Mouse (Mus musculus): Measurements from ENCODE around the gene Gm3336.

Gm3336 gene

GRCm38 (mm10) chr8:70744806-70745205 lies 26.5 kb downstream of the Gm3336 start:
- POLR2A ChIA-PET: interaction anchor here in 3 of 4 experiments (1.0 to 14.5 kb wide), 9 partner anchors 10 to 94 kb away, joined by 3 to 148 read pairs (median 8); partner anchors contain the start of genes Arrdc2 (in 1 of the 3), Jund (in 1 of the 3), Mpv17l2 (in 1 of the 3) and Rab3a (in 1 of the 3)

GRCm38 (mm10) chr8:70745691-70746220 lies 27.4 kb downstream of the Gm3336 start:
- CTCF ChIA-PET: interaction anchor here in 2 of 4 experiments (0.8 to 1.5 kb wide), 3 partner anchors 12 to 27 kb away, joined by 3 to 4 read pairs (median 4); partner anchors contain the start of gene Gm3336 (in 1 of the 2)
- POLR2A ChIA-PET: interaction anchor here in 3 of 4 experiments (0.5 to 14.5 kb wide), 9 partner anchors 9 to 99 kb away, joined by 3 to 148 read pairs (median 4); partner anchors contain the start of genes Arrdc2 (in 1 of the 3), Mpv17l2 (in 1 of the 3) and Rab3a (in 1 of the 3)

More at GRCm38 (mm10) chr8:70744806-70745205, 26.5 kb downstream of the Gm3336 start:
- CTCF ChIA-PET: interaction anchor here in 2 of 4 experiments (0.6 to 1.5 kb wide), 3 partner anchors 18 to 96 kb away, joined by 3 to 4 read pairs (median 3); partner anchors contain the start of gene Gm3336 (in 1 of the 2)

- ChIA-PET POLR2A (interaction anchor here in 3 of 4 experiments (0.8 to 14.5 kb wide), 11 partner anchors 8 to 142 kb away, joined by 3 to 148 read pairs (median 4); partner anchors contain the start of genes Arrdc2 (in 1 of the 3), Jund (in 1 of the 3), Mpv17l2 (in 1 of the 3) and Pik3r2 (in 1 of the 3)), CTCF (interaction anchor here in 2 of 4 experiments (0.8 to 1.2 kb wide), 2 partner anchors 11 to 17 kb away, joined by 3 to 4 read pairs; no protein-coding TSS in a partner anchor)
Observed at GRCm38 (mm10) chr8:70746676-70747075, 28.3 kb downstream of the Gm3336 start.

GRCm38 (mm10) chr8:70747211-70747890 lies 29.0 kb downstream of the Gm3336 start:
- ChIA-PET POLR2A (interaction anchor here in 3 of 4 experiments (0.8 to 14.5 kb wide), 10 partner anchors 9 to 92 kb away, joined by 3 to 148 read pairs (median 4); partner anchors contain the start of genes Arrdc2 (in 2 of the 3), Jund (in 1 of the 3), Mpv17l2 (in 1 of the 3) and Pik3r2 (in 1 of the 3)), CTCF (interaction anchor here in 2 of 4 experiments (0.8 to 1.2 kb wide), 2 partner anchors 17 kb away, joined by 3 to 4 read pairs; no protein-coding TSS in a partner anchor)

GRCm38 (mm10) chr8:70748246-70749096 lies 30.1 kb downstream of the Gm3336 start:
- ChIA-PET CTCF (interaction anchor here in 1 of 4 experiments (1.0 to 1.7 kb wide), 2 partner anchors 16 to 30 kb away, joined by 3 read pairs; partner anchors contain the start of gene Gm3336), POLR2A (interaction anchor here in 3 of 4 experiments (0.6 to 14.5 kb wide), 9 partner anchors 10 to 91 kb away, joined by 3 to 148 read pairs (median 3); partner anchors contain the start of genes Arrdc2 (in 2 of the 3), Jund (in 2 of the 3) and Mpv17l2 (in 2 of the 3))

GRCm38 (mm10) chr8:70749097-70749674 lies 30.8 kb downstream of the Gm3336 start:
- ChIA-PET POLR2A (interaction anchor here in 3 of 4 experiments (0.5 to 14.5 kb wide), 10 partner anchors 12 to 104 kb away, joined by 3 to 148 read pairs (median 4); partner anchors contain the start of genes Jund (in 2 of the 3), Arrdc2 (in 1 of the 3) and Mpv17l2 (in 1 of the 3)), CTCF (interaction anchor here in 1 of 4 experiments (0.7 to 1.7 kb wide), 4 partner anchors 15 to 96 kb away, joined by 3 read pairs; partner anchors contain the start of gene Gm3336)

- CTCF ChIA-PET: interaction anchor here in 2 of 4 experiments (0.7 to 2.8 kb wide), 5 partner anchors 14 to 95 kb away, joined by 3 to 8 read pairs (median 3); no protein-coding TSS in a partner anchor
Observed at GRCm38 (mm10) chr8:70750128-70750680, 31.9 kb downstream of the Gm3336 start.

GRCm38 (mm10) chr8:70752000-70752764 lies 33.8 kb downstream of the Gm3336 start:
- POLR2A ChIA-PET: interaction anchor here (0.6 to 14.5 kb wide), 37 partner anchors 9 to 145 kb away, joined by 3 to 148 read pairs (median 5); partner anchors contain the start of genes Jund (in 3 of the 4), Arrdc2 (in 2 of the 4), Pde4c (in 2 of the 4) and Lsm4 (in 1 of the 4)
- CTCF ChIA-PET: interaction anchor here (0.5 to 7.8 kb wide), 47 partner anchors 9 to 298 kb away, joined by 3 to 79 read pairs (median 4); partner anchors contain the start of genes Gm3336 (in 4 of the 4), Lsm4 (in 2 of the 4), Mpv17l2 (in 2 of the 4) and Pde4c (in 2 of the 4)

More at GRCm38 (mm10) chr8:70750128-70750680, 31.9 kb downstream of the Gm3336 start:
- POLR2A ChIA-PET: interaction anchor here in 2 of 4 experiments (1.0 to 14.5 kb wide), 5 partner anchors 15 to 89 kb away, joined by 3 to 148 read pairs (median 3); partner anchors contain the start of genes Arrdc2 (in 1 of the 2), Jund (in 1 of the 2) and Mpv17l2 (in 1 of the 2)

- ChIA-PET POLR2A (interaction anchor here in 3 of 4 experiments (0.7 to 14.5 kb wide), 30 partner anchors 10 to 144 kb away, joined by 3 to 148 read pairs (median 8); partner anchors contain the start of genes Jund (in 3 of the 3), Arrdc2 (in 2 of the 3), Gm3336 (in 1 of the 3) and Lsm4 (in 1 of the 3)), CTCF (interaction anchor here (0.5 to 7.8 kb wide), 22 partner anchors 10 to 152 kb away, joined by 3 to 79 read pairs (median 4); partner anchors contain the start of genes Gm3336 (in 2 of the 4), Arrdc2 (in 1 of the 4), Lrrc25 (in 1 of the 4) and Lsm4 (in 1 of the 4))
Observed at GRCm38 (mm10) chr8:70753151-70753550, 34.8 kb downstream of the Gm3336 start.

GRCm38 (mm10) chr8:70754043-70754870 lies 35.9 kb downstream of the Gm3336 start, which contains the start of gene Rab3a:
Gene Rab3a (plus strand): TSS chr8:70754679.
- CTCF ChIA-PET: interaction anchor here (0.5 to 7.8 kb wide), 27 partner anchors 9 to 922 kb away, joined by 3 to 79 read pairs (median 4); partner anchors contain the start of genes Gm3336 (in 3 of the 4), Jak3 (in 1 of the 4), Lsm4 (in 1 of the 4) and Pde4c (in 1 of the 4)
- POLR2A ChIA-PET: interaction anchor here (0.5 to 14.5 kb wide), 69 partner anchors 8 to 249 kb away, joined by 3 to 148 read pairs (median 5); partner anchors contain the start of genes Arrdc2 (in 3 of the 4), Gm3336 (in 3 of the 4), Jund (in 3 of the 4) and Rpl18a (in 3 of the 4)

- POLR2A ChIA-PET: interaction anchor here (0.5 to 14.5 kb wide), 69 partner anchors 9 to 250 kb away, joined by 3 to 148 read pairs (median 4); partner anchors contain the start of genes Jund (in 3 of the 4), Rpl18a (in 3 of the 4), Arrdc2 (in 2 of the 4) and Gm3336 (in 2 of the 4)
Observed at GRCm38 (mm10) chr8:70754871-70755660, 36.7 kb downstream of the Gm3336 start.

GRCm38 (mm10) chr8:70755661-70756475 lies 37.5 kb downstream of the Gm3336 start:
- ChIA-PET CTCF (interaction anchor here in 2 of 4 experiments (0.8 to 7.8 kb wide), 5 partner anchors 7 to 145 kb away, joined by 3 to 79 read pairs (median 8); partner anchors contain the start of genes Gm3336 (in 1 of the 2) and Pde4c (in 1 of the 2)), POLR2A (interaction anchor here (0.6 to 14.5 kb wide), 24 partner anchors 8 to 146 kb away, joined by 3 to 148 read pairs (median 6); partner anchors contain the start of genes Jund (in 3 of the 4), Arrdc2 (in 2 of the 4), Gm3336 (in 1 of the 4) and Iqcn (in 1 of the 4))

More at GRCm38 (mm10) chr8:70754871-70755660, 36.7 kb downstream of the Gm3336 start:
- CTCF ChIA-PET: interaction anchor here (0.5 to 7.8 kb wide), 25 partner anchors 8 to 764 kb away, joined by 3 to 79 read pairs (median 4); partner anchors contain the start of genes Gm3336 (in 3 of the 4), Lsm4 (in 1 of the 4) and Pde4c (in 1 of the 4)
